Mouse (Mus musculus) small intestine, adult 2 months (tissue): ENCODE measurements at regions not wholly inside any gene's neighbourhood (a gene's known extent, or its start where the extent isn't known, plus 50 kb on each side); places are given as distances from the start of the nearest gene placed in this dataset.

ENCODE experiments used
- CTCF ChIP-seq: fragments of 200-500 bp; IDR thresholded peaks from 2 replicates; pipeline ENCODE4 v1.5.1; 2012; ENCODE audit warnings: low read depth, mild to moderate bottlenecking, control low read depth, inconsistent platforms, low read length, moderate library complexity, mixed read lengths; ENCODE audit not compliant: insufficient replicate concordance, insufficient read length; ENCODE audit errors: extremely low read depth
- POLR2A ChIP-seq: fragments of 200-500 bp; IDR thresholded peaks from 2 replicates; pipeline ENCODE4 v1.6.1; 2012; ENCODE audit warnings: low read depth, mild to moderate bottlenecking, control low read depth, inconsistent platforms, low read length, moderate library complexity

GRCm38 (mm10) chr16:77992986-77993385 is 308.3 kb upstream of the Cxadr start:
- TF ChIP-seq CTCF (no peak), POLR2A (no peak)
